Mouse (Mus musculus): ENCODE results near the gene Tom1l1. TPM values are rescaled to one million over a fixed set of nuclear protein-coding genes. Genes with fewer than 3 reads are reported as not detected.

The Tom1l1 gene
- polyA plus RNA-seq, 1 experiment from 2014 or later: 33.4 TPM

DNA sequence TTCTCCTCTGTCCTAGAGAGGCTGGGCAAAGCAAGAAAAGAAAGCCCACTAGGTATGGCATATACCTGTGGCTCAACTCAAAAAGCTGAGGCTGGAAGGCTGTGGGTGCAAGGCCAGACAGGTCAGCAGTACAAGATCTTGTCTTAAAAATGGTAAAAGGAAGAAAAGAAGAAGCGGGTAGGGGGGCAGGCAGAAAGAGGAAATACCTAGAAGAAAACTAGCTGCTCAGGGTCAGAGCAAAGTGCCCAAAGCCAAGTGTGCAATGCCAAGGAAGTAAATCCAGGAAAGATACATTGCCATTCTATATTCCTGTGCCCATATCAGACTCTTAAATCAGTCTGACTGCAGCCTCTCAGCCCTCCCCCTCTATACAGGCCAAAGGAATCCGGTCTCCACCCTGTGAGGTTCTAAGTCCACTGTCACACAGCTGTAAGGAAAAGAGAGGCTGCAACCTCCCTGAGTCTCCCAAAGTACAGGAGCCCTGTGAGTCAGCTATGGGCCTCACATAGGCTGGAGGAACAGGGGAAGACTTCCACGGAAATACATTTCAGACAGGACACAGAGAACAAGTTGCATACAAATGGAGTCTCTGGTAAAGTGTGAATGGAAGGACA lies 21.9 kb downstream of the Tom1l1 start:
- Histone ChIP-seq H3K9me3 (no peaks in the 10 kb centered on the region), H3K36me3 (peaks cover 17% of the 10 kb centered on the region), H3K9ac (no peak overlapping the region), H3K27ac (peak overlapping the region; percentile 89), H3K4me2 (no peak overlapping the region), H3K27me3 (no peaks in the 10 kb centered on the region), H3K4me3 (no peak overlapping the region), H3K4me1 (peaks cover 29% of the 10 kb centered on the region)
- WGBS: 62% methylated on average over 3 of the region's 3 CpGs
- ATAC-seq (ENCODE audit: insufficient number of reproducible peaks, insufficient read depth, low FRiP score, low TSS enrichment, low read depth): no peak

DNA sequence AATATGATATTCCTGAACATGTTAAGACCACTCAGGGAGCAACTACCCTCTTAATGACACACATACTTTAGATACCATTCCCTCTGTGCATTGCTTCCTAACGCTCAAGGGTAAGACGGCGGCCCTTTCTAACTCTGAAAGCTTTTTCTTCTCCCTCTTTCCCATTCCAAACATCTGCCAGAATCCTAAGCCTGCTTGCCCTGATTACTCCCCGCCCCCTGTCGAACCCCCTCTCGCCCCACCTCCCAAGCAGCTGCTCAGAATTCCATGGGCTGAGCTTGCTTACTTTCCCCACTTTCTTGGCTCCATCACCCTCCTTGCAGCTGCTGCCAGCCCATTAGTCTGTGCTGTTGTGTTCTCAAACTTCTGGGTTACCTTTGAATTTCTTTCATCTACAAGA lies 23.0 kb downstream of the Tom1l1 start:
- no peak overlapping the region for H3K9ac ChIP-seq
- no peaks in the 10 kb centered on the region for H3K9me3 ChIP-seq
- H3K27ac ChIP-seq: peak overlapping the region; percentile 89
- WGBS: under 1% methylated on average over 6 of the region's 6 CpGs
- H3K36me3 ChIP-seq: peaks cover 22% of the 10 kb centered on the region
- peaks cover 34% of the 10 kb centered on the region for H3K4me1 ChIP-seq
- peak; percentile 79; the same call in 1 of the 2 replicates for ATAC-seq (ENCODE audit: insufficient number of reproducible peaks, insufficient read depth, low FRiP score, low TSS enrichment, low read depth)
- H3K4me3 ChIP-seq: no peak overlapping the region
- H3K27me3 ChIP-seq: no peaks in the 10 kb centered on the region
- H3K4me2 ChIP-seq: peak overlapping the region; percentile 41

DNA sequence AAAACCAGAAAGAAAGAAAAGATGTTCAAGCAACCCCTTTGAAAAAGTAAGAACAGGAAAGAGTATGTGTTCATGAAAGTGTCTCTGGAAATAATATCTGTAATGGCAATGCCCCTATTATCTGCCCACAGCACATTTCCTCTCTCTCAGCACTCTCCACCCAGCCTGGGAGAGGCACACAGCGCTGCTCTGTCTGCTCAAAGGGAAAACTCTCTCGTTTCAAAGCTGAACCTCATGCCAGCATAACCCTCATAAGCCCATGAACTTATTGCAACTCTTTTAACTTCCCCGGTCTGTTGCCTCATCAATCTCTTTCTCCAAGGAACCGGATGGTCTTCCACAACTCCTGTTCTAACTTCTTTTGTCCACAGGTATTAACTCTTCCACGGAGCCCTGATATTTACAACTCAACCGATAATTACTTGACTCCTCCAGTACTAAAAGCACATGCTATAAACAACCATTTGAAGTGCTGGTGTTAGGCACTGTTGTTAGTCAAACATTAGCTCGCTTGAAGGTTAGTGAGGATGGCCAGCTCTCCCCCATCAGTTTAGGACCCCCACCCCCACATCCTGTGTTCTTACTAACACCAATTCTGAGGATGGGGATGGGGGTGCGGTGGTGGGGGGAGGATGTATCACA lies 23.7 kb downstream of the Tom1l1 start:
- WGBS: 24% methylated on average over 8 of the region's 8 CpGs
- H3K4me2 ChIP-seq: peak overlapping the region; percentile 41
- peaks cover 36% of the 10 kb centered on the region for H3K4me1 ChIP-seq
- H3K27me3 ChIP-seq: no peaks in the 10 kb centered on the region
- no peak overlapping the region for H3K4me3 ChIP-seq
- H3K9ac ChIP-seq: 0 out of 2 replicates have a peak overlapping the region, but pooled peaks have one; percentile 28
- H3K36me3 ChIP-seq: peaks cover 15% of the 10 kb centered on the region
- peak overlapping the region; percentile 89 for H3K27ac ChIP-seq
- 0 out of 2 replicates have a peak, but pooled peaks have one; percentile 24 for ATAC-seq (ENCODE audit: insufficient number of reproducible peaks, insufficient read depth, low FRiP score, low TSS enrichment, low read depth)
- H3K9me3 ChIP-seq: no peaks in the 10 kb centered on the region

GRCm38 (mm10) chr11:90663618-90664297 lies 24.4 kb downstream of the Tom1l1 start:
- WGBS: 41% methylated on average over 5 of the region's 5 CpGs

GRCm38 (mm10) chr11:90663052-90663451 lies 25.1 kb downstream of the Tom1l1 start:
- Histone ChIP-seq H3K4me2 (no peak overlapping the region), H3K9ac (no peak overlapping the region), H3K27ac (0 out of 2 replicates have a peak overlapping the region, but pooled peaks have one; percentile 89), H3K4me1 (peaks cover 36% of the 10 kb centered on the region), H3K36me3 (peaks cover 11% of the 10 kb centered on the region), H3K9me3 (no peaks in the 10 kb centered on the region), H3K4me3 (no peak overlapping the region), H3K27me3 (no peaks in the 10 kb centered on the region)
- no peak for ATAC-seq (ENCODE audit: insufficient number of reproducible peaks, insufficient read depth, low FRiP score, low TSS enrichment, low read depth)
- 84% methylated on average over 3 of the region's 3 CpGs for WGBS

More at GRCm38 (mm10) chr11:90663618-90664297, 24.4 kb downstream of the Tom1l1 start:
- H3K36me3 ChIP-seq: peaks cover 12% of the 10 kb centered on the region
- no peak for ATAC-seq (ENCODE audit: insufficient number of reproducible peaks, insufficient read depth, low FRiP score, low TSS enrichment, low read depth)
- no peaks in the 10 kb centered on the region for H3K9me3 ChIP-seq
- peak overlapping the region; percentile 89 for H3K27ac ChIP-seq
- 0 out of 2 replicates have a peak overlapping the region, but pooled peaks have one; percentile 5 for H3K4me2 ChIP-seq
- H3K4me1 ChIP-seq: peaks cover 36% of the 10 kb centered on the region
- H3K27me3 ChIP-seq: no peaks in the 10 kb centered on the region
- no peak overlapping the region for H3K9ac ChIP-seq
- no peak overlapping the region for H3K4me3 ChIP-seq

DNA sequence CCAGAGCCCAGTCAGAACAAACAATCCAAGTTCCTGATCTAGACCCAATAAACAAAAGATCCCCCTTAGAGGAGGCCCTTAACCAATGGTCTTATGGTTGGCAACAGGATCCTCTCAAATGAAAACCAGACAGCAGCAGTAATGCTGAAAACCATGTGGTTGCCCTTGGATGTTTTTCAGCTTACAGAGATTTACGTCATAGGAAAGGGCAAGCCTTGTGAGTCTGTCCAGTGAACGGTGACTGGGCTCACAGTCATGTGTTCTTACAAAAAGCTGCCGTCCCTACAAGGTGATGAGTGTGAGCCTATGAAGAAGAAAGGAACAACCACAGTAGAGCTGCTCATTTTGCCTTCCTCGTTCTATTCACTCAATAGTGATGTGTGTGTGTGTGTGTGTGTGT lies 27.5 kb downstream of the Tom1l1 start:
- no peaks in the 10 kb centered on the region for H3K9me3 ChIP-seq
- H3K4me3 ChIP-seq: no peak overlapping the region
- H3K4me1 ChIP-seq: peaks cover 27% of the 10 kb centered on the region
- no peak overlapping the region for H3K4me2 ChIP-seq
- H3K9ac ChIP-seq: no peak overlapping the region
- H3K36me3 ChIP-seq: peaks cover 25% of the 10 kb centered on the region
- H3K27ac ChIP-seq: no peak overlapping the region
- no peaks in the 10 kb centered on the region for H3K27me3 ChIP-seq
- no peak for ATAC-seq (ENCODE audit: insufficient number of reproducible peaks, insufficient read depth, low FRiP score, low TSS enrichment, low read depth)
- WGBS: 57% methylated on average over 4 of the region's 4 CpGs

DNA sequence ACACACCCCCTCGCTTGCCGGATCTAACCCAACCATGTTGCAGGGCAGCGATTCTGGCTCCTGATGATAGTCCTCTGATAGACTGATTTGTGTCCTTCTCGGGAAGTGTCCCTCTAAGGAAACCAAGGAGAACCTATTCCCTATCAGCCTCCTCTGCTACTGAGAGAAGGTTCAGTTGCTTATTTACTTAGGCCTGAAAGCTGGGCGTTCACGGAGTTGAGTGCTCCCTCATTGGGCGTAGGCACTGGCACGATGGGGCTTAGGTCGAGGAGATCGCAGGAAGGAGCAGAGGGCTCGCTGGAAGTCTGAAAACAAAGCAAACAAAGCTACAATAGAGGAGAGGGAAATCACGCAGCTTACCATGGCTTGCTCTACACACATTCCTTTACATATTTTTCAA lies 30.6 kb downstream of the Tom1l1 start:
- no peaks in the 10 kb centered on the region for H3K9me3 ChIP-seq
- H3K36me3 ChIP-seq: peaks cover 35% of the 10 kb centered on the region
- no peak overlapping the region for H3K4me2 ChIP-seq
- H3K4me3 ChIP-seq: no peak overlapping the region
- ATAC-seq (ENCODE audit: insufficient number of reproducible peaks, insufficient read depth, low FRiP score, low TSS enrichment, low read depth): no peak
- H3K9ac ChIP-seq: no peak overlapping the region
- no peak overlapping the region for H3K27ac ChIP-seq
- peaks cover 7% of the 10 kb centered on the region for H3K4me1 ChIP-seq
- H3K27me3 ChIP-seq: no peaks in the 10 kb centered on the region
- WGBS: 92% methylated on average over 12 of the region's 12 CpGs

GRCm38 (mm10) chr11:90652603-90653002 lies 35.6 kb downstream of the Tom1l1 start:
- peaks cover 56% of the 10 kb centered on the region for H3K36me3 ChIP-seq
- H3K4me3 ChIP-seq: no peak overlapping the region
- H3K9me3 ChIP-seq: no peaks in the 10 kb centered on the region
- no peak overlapping the region for H3K27ac ChIP-seq
- ATAC-seq (ENCODE audit: insufficient number of reproducible peaks, insufficient read depth, low FRiP score, low TSS enrichment, low read depth): no peak
- no peak overlapping the region for H3K9ac ChIP-seq
- no peaks in the 10 kb centered on the region for H3K27me3 ChIP-seq
- H3K4me2 ChIP-seq: no peak overlapping the region
- H3K4me1 ChIP-seq: no peaks in the 10 kb centered on the region
- 91% methylated on average over 4 of the region's 4 CpGs for WGBS

GRCm38 (mm10) chr11:90650231-90650885 lies 37.8 kb downstream of the Tom1l1 start:
- Histone ChIP-seq H3K27ac (no peak overlapping the region), H3K9ac (no peak overlapping the region), H3K4me2 (no peak overlapping the region), H3K4me3 (no peak overlapping the region), H3K9me3 (no peaks in the 10 kb centered on the region), H3K27me3 (no peaks in the 10 kb centered on the region), H3K36me3 (peaks cover 59% of the 10 kb centered on the region), H3K4me1 (no peaks in the 10 kb centered on the region)
- 82% methylated on average over 9 of the region's 9 CpGs for WGBS
- ATAC-seq (ENCODE audit: insufficient number of reproducible peaks, insufficient read depth, low FRiP score, low TSS enrichment, low read depth): no peak

DNA sequence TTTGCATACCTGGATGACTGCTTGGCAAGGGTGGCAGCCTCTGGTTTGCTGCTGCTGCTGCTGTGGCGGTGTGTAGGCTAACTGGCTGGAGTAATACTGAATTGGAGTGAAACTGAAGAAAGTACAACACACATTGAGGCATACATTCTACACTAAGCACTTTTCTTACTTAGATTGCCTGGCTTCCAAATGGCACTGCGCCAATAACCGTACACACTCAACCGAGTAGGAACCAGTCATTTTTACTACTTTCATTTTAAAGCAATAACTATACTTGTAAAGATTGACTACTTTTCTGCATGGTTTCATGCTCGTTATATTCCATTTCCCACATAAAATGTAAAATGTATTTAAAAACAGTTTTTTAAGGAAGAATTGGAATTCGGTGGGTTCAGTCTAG lies 38.4 kb downstream of the Tom1l1 start:
- WGBS: 87% methylated on average over 6 of the region's 6 CpGs
- no peak overlapping the region for H3K9ac ChIP-seq

DNA sequence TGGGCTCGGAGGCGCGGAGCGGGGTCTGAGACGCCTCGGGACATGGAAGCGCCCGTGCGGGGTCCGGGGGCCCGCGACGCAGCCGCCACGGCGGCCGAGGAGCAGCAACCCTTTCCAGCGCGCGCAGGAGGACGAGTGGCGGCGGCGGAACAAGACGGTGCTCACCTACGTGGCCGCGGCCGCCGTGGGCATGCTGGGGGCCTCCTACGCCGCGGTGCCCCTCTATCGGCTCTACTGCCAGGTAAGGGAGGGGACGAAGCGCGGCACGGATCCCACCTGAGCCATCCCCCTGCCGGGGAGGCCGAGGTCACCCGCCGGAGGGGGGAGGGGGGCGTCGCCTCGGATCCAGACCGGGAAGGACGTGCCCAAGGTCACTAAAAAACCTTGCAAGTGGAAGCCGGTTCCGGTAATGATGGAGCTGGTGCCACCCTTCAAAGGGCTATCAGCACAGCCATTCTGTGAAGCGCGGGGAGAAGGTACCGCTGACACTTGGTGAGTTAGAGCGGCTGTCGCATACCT lies 49.8 kb downstream of the Tom1l1 start:
- 1% methylated on average over 49 of the region's 54 CpGs for WGBS
- H3K4me1 ChIP-seq: peaks cover 19% of the 10 kb centered on the region
- peak overlapping the region; percentile 97 for H3K27ac ChIP-seq
- peak overlapping the region; percentile 70 for H3K4me2 ChIP-seq
- peak overlapping the region; percentile 85 for H3K4me3 ChIP-seq
- ATAC-seq (ENCODE audit: insufficient number of reproducible peaks, insufficient read depth, low FRiP score, low TSS enrichment, low read depth): peak; percentile 67
- peaks cover 19% of the 10 kb centered on the region for H3K36me3 ChIP-seq
- H3K27me3 ChIP-seq: no peaks in the 10 kb centered on the region
- H3K9me3 ChIP-seq: no peaks in the 10 kb centered on the region
- peak overlapping the region; percentile 95 for H3K9ac ChIP-seq

More for the DNA sequence above, 38.4 kb downstream of the Tom1l1 start:
- Histone ChIP-seq H3K9me3 (no peaks in the 10 kb centered on the region), H3K36me3 (peaks cover 60% of the 10 kb centered on the region), H3K27me3 (no peaks in the 10 kb centered on the region), H3K27ac (0 out of 2 replicates have a peak overlapping the region, but pooled peaks have one; percentile 11), H3K4me3 (no peak overlapping the region), H3K4me2 (no peak overlapping the region), H3K4me1 (no peaks in the 10 kb centered on the region)
- ATAC-seq (ENCODE audit: insufficient number of reproducible peaks, insufficient read depth, low FRiP score, low TSS enrichment, low read depth): no peak
